Mouse (Mus musculus): ENCODE results near the gene Stard3nl. TPM values are rescaled to one million over a fixed set of nuclear protein-coding genes. Genes with fewer than 3 reads are reported as not detected.
"Not testable (repeated sequence)": the region's sequence is repeated elsewhere in the genome, so short reads cannot be mapped to it uniquely, and the experiment has no call there.

Stard3nl gene
- polyA plus RNA-seq, 1 experiment from 2014 or later = 101 TPM

DNA sequence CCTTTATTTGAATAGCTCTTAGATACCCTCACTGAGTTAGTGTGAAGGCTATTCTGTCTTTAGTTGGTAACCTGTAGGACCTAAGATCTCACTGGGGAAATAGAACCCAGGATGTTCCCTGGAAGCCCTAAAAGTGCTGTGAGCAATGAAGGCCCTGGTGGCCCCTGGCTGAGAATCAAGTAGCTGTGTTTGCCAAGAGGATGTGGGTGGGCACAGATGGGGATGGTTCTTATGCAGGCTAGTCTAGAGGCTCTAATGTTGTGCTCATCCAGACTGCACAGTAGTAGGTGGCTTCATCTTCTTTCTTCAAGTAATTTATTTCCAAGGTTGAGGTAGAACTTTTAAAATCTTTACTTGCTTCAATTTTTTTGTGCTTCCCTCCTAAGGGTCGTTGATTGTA is 59.3 kb downstream of the Stard3nl start:
- not testable (repeated sequence) for H3K27ac ChIP-seq; H3K36me3 ChIP-seq; H3K27me3 ChIP-seq; H3K4me2 ChIP-seq (replicated peaks); H3K4me3 ChIP-seq; H3K9me3 ChIP-seq; ATAC-seq (ENCODE audit: low FRiP score, low read depth); H3K4me1 ChIP-seq; H3K9ac ChIP-seq
- 85% methylated on average over 1 of the region's 1 CpGs for WGBS

Other genes starting within 250 kb of the Stard3nl start
- 13.6 and 13.7 TPM in 2 replicates for gene Epdr1, start 224.1 kb upstream of the Stard3nl start, polyA plus RNA-seq (2015; fragmentation: Nextera tagmentation; extraction: Ambion mirVana)
- gene Sfrp4, start 227.3 kb upstream of the Stard3nl start, polyA plus RNA-seq (2015; fragmentation: Nextera tagmentation; extraction: Ambion mirVana) = 1.1 and 1.3 TPM in 2 replicates

Data from limb, embryonic 13.5 days (tissue).